Mouse (Mus musculus): ENCODE measurements around the gene En2. TPM values are rescaled to one million over a fixed set of nuclear protein-coding genes. Genes with fewer than 3 reads are reported as not detected.

En2 gene
- polyA plus RNA-seq, 1 experiment from 2014 or later, result 0.55 TPM

Other genes starting within 250 kb of the En2 start
- 76.9 and 79.5 TPM in 2 replicates for gene Insig1, start 94.3 kb upstream of the En2 start, polyA plus RNA-seq (2015; fragmentation: Nextera tagmentation; extraction: Ambion mirVana)
- 25.0 and 35.3 TPM in 2 replicates for gene Cnpy1, start 80.1 kb downstream of the En2 start, polyA plus RNA-seq (2015; fragmentation: Nextera tagmentation; extraction: Ambion mirVana)
- 10.5 and 13.6 TPM in 2 replicates for gene Rbm33, start 151.4 kb downstream of the En2 start, polyA plus RNA-seq (2015; fragmentation: Nextera tagmentation; extraction: Ambion mirVana)

All from hindbrain, embryonic 16.5 days (tissue).